Mouse (Mus musculus) lung, embryonic 14.5 days (tissue): ENCODE measurements around the gene Txndc11. TPM values are rescaled to one million over a fixed set of nuclear protein-coding genes. Genes with fewer than 3 reads are reported as not detected.
A peak's percentile ranks its signal among the peaks of the same experiment; 100 is the strongest.

ENCODE experiments used
- ATAC-seq: fragments of 200-750 bp; cut with Nextera tagmentation; 2 replicates; pipeline ENCODE4 v1.8.0; 2017; ENCODE audit warnings: mild to moderate bottlenecking, moderate TSS enrichment, moderate library complexity; ENCODE audit not compliant: insufficient read depth
- DNase-seq: peaks from one replicate; pipeline ENCODE4 v3.0.0-alpha.2; 2015
- H3K27ac ChIP-seq: fragments of 300-500 bp; sonication (generic); 2 replicates; pipeline ENCODE4 v1.5.1; 2014; ENCODE audit warnings: low read depth, mild to moderate bottlenecking, moderate library complexity
- H3K27me3 ChIP-seq: fragments of 300-500 bp; sonication (generic); 2 replicates; pipeline ENCODE4 v1.6.1; 2014; ENCODE audit warnings: low read length, control low read depth; ENCODE audit not compliant: insufficient read depth
- H3K36me3 ChIP-seq: fragments of 300-500 bp; sonication (generic); 2 replicates; pipeline ENCODE4 v1.6.1; 2014; ENCODE audit warnings: control low read depth; ENCODE audit not compliant: insufficient read depth
- H3K4me1 ChIP-seq: fragments of 300-500 bp; sonication (generic); 2 replicates; pipeline ENCODE4 v1.6.1; 2014; ENCODE audit warnings: antibody characterized with exemption, control low read depth; ENCODE audit not compliant: insufficient read depth
- H3K4me2 ChIP-seq: fragments of 300-500 bp; sonication (generic); 2 replicates; pipeline ENCODE4 v1.6.1; 2014; ENCODE audit warnings: mild to moderate bottlenecking
- H3K4me3 ChIP-seq: fragments of 300-500 bp; sonication (generic); 2 replicates; pipeline ENCODE4 v1.5.1; 2014; ENCODE audit warnings: low read depth, low read length
- H3K9ac ChIP-seq: fragments of 300-500 bp; sonication (generic); 2 replicates; pipeline ENCODE4 v1.6.1; 2014
- H3K9me3 ChIP-seq: fragments of 300-500 bp; sonication (generic); 2 replicates; pipeline ENCODE4 v1.6.1; 2016; ENCODE audit warnings: low read depth, low read length, control low read depth
- CTCF ChIP-seq: IDR thresholded peaks from 2 replicates; pipeline ENCODE4 v1.5.1; 2016; ENCODE audit warnings: antibody characterized with exemption, low read depth
- WGBS: fragments of 180-500 bp; shearing (Covaris S2); extraction: QIAGEN DNeasy Blood & Tissue Kit; methylation state at CpG from one replicate; pipeline ENCODE4 v1.1.7; 2014; 5-methylcytosine and 5-hydroxymethylcytosine counted together
- polyA plus RNA-seq: library from polyadenylated mRNA; unstranded; fragments of >200 nt; fragmentation: Nextera tagmentation; extraction: Ambion mirVana; gene quantifications from 2 replicates; pipeline ENCODE4 v1.2.1, GENCODE M21; 2014

Gene Txndc11
- polyA plus RNA-seq, 1 experiment from 2014 or later, result 38.2 TPM

DNA sequence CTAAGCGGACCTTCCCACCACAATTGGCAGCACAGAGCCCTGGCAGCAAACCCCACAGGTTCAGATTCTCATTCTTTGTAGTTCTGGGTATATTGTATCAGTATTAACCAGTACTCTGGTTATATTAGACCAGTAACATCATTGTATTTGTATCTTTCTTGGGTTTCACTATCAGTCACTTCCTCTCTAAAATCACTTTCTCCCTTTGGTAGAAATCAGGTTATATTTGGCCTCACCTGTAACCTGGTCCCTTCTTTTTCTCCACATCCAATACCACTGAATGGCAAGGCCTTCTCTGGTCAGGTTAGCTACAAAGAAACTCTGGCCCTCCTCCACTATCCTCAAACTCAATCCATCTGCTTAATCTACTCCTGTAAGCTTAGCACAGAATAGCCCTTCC, 29.5 kb downstream of the Txndc11 start:
- 86% methylated on average over 1 of the region's 1 CpGs for WGBS
- no peak overlapping the region for H3K4me3 ChIP-seq
- H3K27me3 ChIP-seq, result no peaks in the 10 kb centered on the region
- H3K4me2 ChIP-seq, result no peak overlapping the region
- H3K27ac ChIP-seq, result no peak overlapping the region
- TF ChIP-seq CTCF, result no peak
- no peaks in the 10 kb centered on the region for H3K4me1 ChIP-seq
- H3K9me3 ChIP-seq, result no peaks in the 10 kb centered on the region
- no peak for ATAC-seq
- no peak overlapping the region for H3K9ac ChIP-seq
- no peak for DNase-seq
- peaks cover 14% of the 10 kb centered on the region; the same call in 1 of the 2 replicates for H3K36me3 ChIP-seq

DNA sequence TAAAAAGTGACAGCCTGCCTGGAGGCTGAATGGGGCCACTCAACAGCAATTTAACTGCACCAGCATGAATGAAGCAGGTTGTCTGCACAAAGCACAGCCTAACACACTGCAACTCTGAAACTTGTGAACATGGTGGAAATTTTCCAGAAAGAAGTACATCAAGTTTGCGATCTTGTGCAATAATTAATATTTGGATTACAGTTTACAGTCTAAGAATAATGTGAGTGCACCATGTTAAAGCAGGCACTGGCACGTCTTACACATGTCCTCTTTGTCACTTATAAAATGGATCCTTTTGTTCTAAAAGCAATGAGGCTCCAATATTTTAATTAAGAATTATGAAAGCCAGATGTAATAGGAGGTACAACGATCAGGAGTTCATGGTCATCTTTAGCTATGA, 37.1 kb downstream of the Txndc11 start:
- 88% methylated on average over 3 of the region's 3 CpGs for WGBS
- no peak for TF ChIP-seq CTCF
- no peaks in the 10 kb centered on the region for H3K9me3 ChIP-seq
- H3K9ac ChIP-seq, result no peak overlapping the region
- DNase-seq (no peak), ATAC-seq (no peak)
- peaks cover 14% of the 10 kb centered on the region; the same call in 1 of the 2 replicates for H3K36me3 ChIP-seq
- no peak overlapping the region for H3K27ac ChIP-seq
- no peaks in the 10 kb centered on the region for H3K4me1 ChIP-seq
- no peak overlapping the region for H3K4me2 ChIP-seq
- H3K4me3 ChIP-seq, result no peak overlapping the region
- H3K27me3 ChIP-seq, result no peaks in the 10 kb centered on the region

DNA sequence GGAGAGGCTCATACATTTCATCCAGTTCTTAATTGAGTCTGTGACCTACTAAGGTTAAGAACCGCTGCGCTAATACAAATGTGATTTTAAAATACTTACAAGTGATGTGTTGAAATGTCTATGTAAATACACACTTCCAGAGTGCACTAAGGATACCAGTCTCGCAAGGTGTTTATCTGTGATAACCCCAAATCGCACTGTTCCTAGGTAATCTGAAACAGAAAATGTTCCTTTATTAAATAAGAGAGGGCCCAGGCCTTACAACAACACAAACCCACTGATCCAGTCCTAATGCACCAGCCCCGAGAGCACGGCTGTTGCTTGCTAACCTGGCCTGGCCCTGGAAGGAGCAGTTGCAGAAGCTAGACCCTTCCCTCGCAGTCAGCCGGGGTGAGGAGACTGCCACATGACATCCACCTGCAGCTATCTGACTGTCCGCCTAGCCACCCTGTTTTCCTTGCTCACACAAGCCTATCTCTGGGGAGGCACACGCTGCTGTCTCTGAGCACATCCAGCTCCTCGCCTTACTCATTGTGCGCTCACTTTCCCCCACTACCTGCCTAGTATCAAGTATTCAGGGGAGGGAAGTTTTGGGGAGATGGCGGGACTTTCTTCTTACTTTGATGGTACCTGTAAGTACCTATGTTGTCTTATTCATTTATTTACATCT, 40.6 kb downstream of the Txndc11 start:
- Histone ChIP-seq H3K9me3 (no peaks in the 10 kb centered on the region), H3K9ac (no peak overlapping the region), H3K36me3 (peaks cover 47% of the 10 kb centered on the region), H3K4me1 (no peaks in the 10 kb centered on the region), H3K27me3 (no peaks in the 10 kb centered on the region), H3K4me3 (no peak overlapping the region), H3K27ac (no peak overlapping the region), H3K4me2 (no peak overlapping the region)
- ATAC-seq (no peak), DNase-seq (no peak)
- WGBS, result 75% methylated on average over 13 of the region's 13 CpGs
- no peak for TF ChIP-seq CTCF

DNA sequence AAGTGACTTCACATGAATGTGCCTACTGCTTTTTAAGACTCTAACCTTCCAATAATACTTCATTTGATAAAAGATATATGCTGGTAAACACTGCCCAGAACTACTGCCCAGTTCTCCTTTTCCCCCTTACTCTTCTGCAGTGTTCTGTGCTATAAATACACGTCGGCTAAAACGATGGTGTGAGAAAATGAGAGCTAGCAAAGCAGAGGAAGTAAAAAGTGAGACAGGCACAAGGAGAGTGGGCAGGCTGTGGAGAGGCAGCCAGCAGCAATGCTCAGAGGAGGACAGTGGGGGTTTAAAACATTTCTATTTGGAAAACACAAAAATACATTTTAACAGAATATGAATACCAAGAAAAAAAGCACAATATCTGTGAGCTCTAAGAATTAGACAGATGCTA, 41.9 kb downstream of the Txndc11 start:
- DNase-seq (no peak), ATAC-seq (no peak)
- Histone ChIP-seq H3K4me2 (no peak overlapping the region), H3K9me3 (no peaks in the 10 kb centered on the region), H3K27ac (no peak overlapping the region), H3K4me1 (no peaks in the 10 kb centered on the region), H3K9ac (no peak overlapping the region), H3K27me3 (no peaks in the 10 kb centered on the region), H3K4me3 (no peak overlapping the region), H3K36me3 (peaks cover 60% of the 10 kb centered on the region)
- TF ChIP-seq CTCF, result no peak
- WGBS, result 54% methylated on average over 3 of the region's 3 CpGs

DNA sequence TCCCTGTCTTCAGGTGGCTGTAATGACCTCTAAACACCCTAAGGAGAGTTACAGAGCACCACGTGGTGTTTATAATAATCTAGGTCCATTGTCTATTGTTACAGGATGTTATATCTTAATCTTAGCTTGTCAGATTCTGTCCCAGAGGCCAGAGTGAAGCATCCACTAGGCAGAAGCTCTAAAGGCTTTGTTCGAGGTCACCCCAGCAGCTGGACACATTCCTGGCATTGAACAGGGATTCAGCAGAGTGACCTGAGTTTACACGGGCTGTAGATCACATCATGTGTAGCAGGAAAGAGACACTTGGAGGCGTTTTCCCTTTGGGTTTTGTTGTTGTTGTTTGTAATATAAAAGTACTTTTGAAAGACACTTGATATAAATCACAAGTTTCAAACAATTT, 42.4 kb downstream of the Txndc11 start:
- 65% methylated on average over 4 of the region's 4 CpGs for WGBS
- no peak for ATAC-seq
- no peak overlapping the region for H3K4me2 ChIP-seq

DNA sequence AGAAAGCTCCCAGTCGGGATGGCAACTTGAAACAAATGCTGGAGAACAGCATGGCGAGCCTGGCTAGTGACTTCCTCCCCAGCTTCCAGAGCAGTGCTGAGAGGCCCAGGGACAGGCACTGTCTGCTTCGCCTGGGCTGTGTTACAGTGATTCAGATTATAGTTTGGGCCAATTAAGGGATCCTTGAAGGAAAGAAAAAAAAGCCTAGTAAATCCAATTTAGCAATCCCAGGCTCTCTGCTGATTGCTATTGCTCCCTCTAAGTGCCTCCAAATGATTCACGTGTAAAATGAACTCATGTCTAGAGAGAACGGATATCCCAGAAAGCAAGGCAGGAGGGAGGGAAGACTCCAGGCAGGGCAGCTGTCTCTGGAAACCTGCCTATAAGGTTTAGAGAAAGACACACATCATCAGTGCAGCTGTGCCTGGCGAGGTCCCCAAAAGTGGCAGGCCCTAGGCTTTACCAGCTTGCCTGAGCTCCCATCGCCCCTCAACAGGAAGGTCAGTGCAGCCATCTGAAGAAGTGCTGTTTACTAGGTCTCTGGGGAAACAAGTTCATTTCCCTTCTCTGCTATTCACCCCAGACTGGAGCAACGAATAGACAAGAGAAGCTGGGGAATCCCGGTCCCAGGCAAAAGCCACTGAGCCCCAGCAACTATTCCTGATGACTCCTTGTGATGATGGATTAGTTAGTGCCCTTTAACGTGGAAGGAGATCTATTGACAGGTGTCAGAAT, 43.4 kb downstream of the Txndc11 start:
- H3K4me2 ChIP-seq, result no peak overlapping the region
- no peaks in the 10 kb centered on the region for H3K4me1 ChIP-seq
- WGBS, result 84% methylated on average over 10 of the region's 10 CpGs
- H3K4me3 ChIP-seq, result no peak overlapping the region
- H3K9ac ChIP-seq, result no peak overlapping the region
- no peaks in the 10 kb centered on the region for H3K9me3 ChIP-seq
- no peak overlapping the region for H3K27ac ChIP-seq
- peaks cover 74% of the 10 kb centered on the region for H3K36me3 ChIP-seq
- DNase-seq (no peak), ATAC-seq (no peak)
- H3K27me3 ChIP-seq, result no peaks in the 10 kb centered on the region
- no peak for TF ChIP-seq CTCF

More for the DNA sequence above, 42.4 kb downstream of the Txndc11 start:
- Histone ChIP-seq H3K9ac (no peak overlapping the region), H3K9me3 (no peaks in the 10 kb centered on the region), H3K4me1 (no peaks in the 10 kb centered on the region), H3K27ac (no peak overlapping the region), H3K4me3 (no peak overlapping the region), H3K36me3 (peaks cover 65% of the 10 kb centered on the region), H3K27me3 (no peaks in the 10 kb centered on the region)
- no peak for DNase-seq
- TF ChIP-seq CTCF, result no peak

DNA sequence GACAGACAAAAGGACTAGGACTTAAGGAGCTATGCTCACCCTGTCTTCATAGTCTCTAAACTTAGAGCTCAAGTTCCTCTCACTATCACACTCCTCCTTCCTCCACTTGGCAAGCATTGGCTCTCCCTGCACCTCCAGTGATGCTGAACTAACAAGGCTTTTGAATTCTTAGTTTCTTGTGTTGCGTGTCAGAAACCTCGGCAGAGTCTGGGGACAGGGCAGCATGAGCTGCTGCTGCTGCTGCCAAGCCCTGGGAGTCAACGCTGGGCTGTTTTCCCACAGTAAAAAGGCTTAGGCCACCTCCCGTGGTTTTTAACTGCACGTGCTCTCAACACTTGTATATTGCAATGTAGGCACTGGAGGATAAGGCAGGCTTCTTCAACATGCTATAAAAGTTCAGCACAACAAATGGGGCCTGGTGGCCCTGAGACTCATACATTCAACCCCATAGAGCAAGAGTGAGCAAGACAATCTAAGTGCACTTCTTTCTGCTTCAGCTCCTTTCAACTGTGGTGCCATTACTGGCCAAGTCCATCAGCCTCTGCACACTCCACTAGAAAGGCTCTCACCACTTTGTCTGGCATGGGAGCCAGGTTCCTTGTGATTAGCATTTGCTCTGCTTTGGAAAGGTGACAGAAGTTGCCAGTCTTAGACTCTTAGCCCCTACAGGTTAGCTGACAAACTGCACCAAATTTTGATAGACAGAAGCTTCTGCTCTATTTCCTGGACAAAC, 47.4 kb downstream of the Txndc11 start:
- Histone ChIP-seq H3K4me1 (no peaks in the 10 kb centered on the region), H3K9ac (no peak overlapping the region), H3K4me2 (no peak overlapping the region), H3K27ac (no peak overlapping the region), H3K9me3 (no peaks in the 10 kb centered on the region), H3K4me3 (no peak overlapping the region), H3K27me3 (no peaks in the 10 kb centered on the region), H3K36me3 (peaks cover 88% of the 10 kb centered on the region)
- ATAC-seq (no peak), DNase-seq (no peak)
- 81% methylated on average over 5 of the region's 5 CpGs for WGBS
- TF ChIP-seq CTCF, result peak; percentile 22
